Mouse (Mus musculus) embryonic facial prominence, embryonic 14.5 days (tissue): Measurements from ENCODE around the gene Man2c1. TPM values are rescaled to one million over a fixed set of nuclear protein-coding genes. Genes with fewer than 3 reads are reported as not detected.

Experiments used
- ATAC-seq: fragments of 200-750 bp; cut with Nextera tagmentation; 2 replicates; pipeline ENCODE4 v1.8.0; 2017; ENCODE audit warnings: low read depth, moderate number of reproducible peaks, moderate TSS enrichment
- DNase-seq: peaks from one replicate; pipeline ENCODE4 v3.0.0-alpha.2; 2015; ENCODE audit warnings: low spot score
- H3K27ac ChIP-seq: fragments of 300-500 bp; sonication (generic); replicated peaks from 2 replicates; pipeline ENCODE4 v1.5.1; 2014; ENCODE audit warnings: low read depth, mild to moderate bottlenecking, low read length, moderate library complexity
- H3K27me3 ChIP-seq: fragments of 300-500 bp; sonication (generic); replicated peaks from 2 replicates; pipeline ENCODE4 v1.6.1; 2014; ENCODE audit warnings: low read length; ENCODE audit not compliant: control insufficient read depth, insufficient read depth
- H3K36me3 ChIP-seq: fragments of 300-500 bp; sonication (generic); 2 replicates; pipeline ENCODE4 v1.6.1; 2014; ENCODE audit warnings: low read length, mixed read lengths; ENCODE audit not compliant: control insufficient read depth, insufficient read depth
- H3K4me1 ChIP-seq: fragments of 300-500 bp; sonication (generic); 2 replicates; pipeline ENCODE4 v1.6.1; 2014; ENCODE audit warnings: antibody characterized with exemption, low read length; ENCODE audit not compliant: control insufficient read depth, insufficient read depth
- H3K4me2 ChIP-seq: fragments of 300-500 bp; sonication (generic); 2 replicates; pipeline ENCODE4 v1.6.1; 2014; ENCODE audit warnings: low read depth, mild to moderate bottlenecking, low read length, moderate library complexity, mixed read lengths
- H3K4me3 ChIP-seq: fragments of 300-500 bp; sonication (generic); 2 replicates; pipeline ENCODE4 v1.5.1; 2014; ENCODE audit warnings: low read depth, mild to moderate bottlenecking, low read length
- H3K9ac ChIP-seq: fragments of 300-500 bp; sonication (generic); 2 replicates; pipeline ENCODE4 v1.6.1; 2014; ENCODE audit warnings: low read depth, mild to moderate bottlenecking, low read length, moderate library complexity, mixed read lengths
- H3K9me3 ChIP-seq: fragments of 300-500 bp; sonication (generic); 2 replicates; pipeline ENCODE4 v1.6.1; 2016; ENCODE audit warnings: low read length; ENCODE audit not compliant: control insufficient read depth
- WGBS: fragments of 180-500 bp; shearing (Covaris S2); extraction: QIAGEN DNeasy Blood & Tissue Kit; methylation state at CpG from one replicate; pipeline ENCODE4 v1.1.7; 2014; 5-methylcytosine and 5-hydroxymethylcytosine counted together
- polyA plus RNA-seq: library from polyadenylated mRNA; unstranded; fragments of >200 nt; fragmentation: Nextera tagmentation; extraction: Ambion mirVana; gene quantifications from 2 replicates; pipeline ENCODE4 v1.2.1, GENCODE M21; 2014

Man2c1 gene
- polyA plus RNA-seq, 1 experiment from 2014 or later, result 38.2 TPM

DNA sequence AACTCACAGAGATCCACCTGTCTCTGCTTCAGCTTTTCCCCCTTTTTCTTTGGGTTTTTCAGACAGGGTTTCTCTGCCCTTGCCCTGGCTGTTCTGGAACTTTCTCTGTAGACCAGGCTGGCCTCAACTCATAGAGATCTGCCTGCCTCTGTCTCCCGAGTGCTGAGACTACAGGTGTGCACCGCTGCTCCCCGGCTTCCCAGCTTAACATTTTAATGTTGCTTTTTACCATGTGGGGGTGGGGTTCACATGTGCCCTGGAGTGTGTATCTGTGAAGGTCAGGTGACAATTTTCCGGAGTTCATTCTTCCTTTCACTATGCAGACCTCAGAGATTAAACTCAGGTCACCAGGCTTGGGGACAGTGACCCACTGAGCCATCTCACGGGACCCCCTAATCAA lies 19.7 kb downstream of the Man2c1 start:
- Histone ChIP-seq H3K27ac (no peak overlapping the region), H3K9ac (no peak overlapping the region), H3K4me3 (no peak overlapping the region), H3K4me1 (no peaks in the 10 kb centered on the region), H3K36me3 (0 out of 2 replicates have a peak, but pooled peaks cover 6% of the 10 kb centered on the region), H3K9me3 (no peaks in the 10 kb centered on the region), H3K4me2 (no peak overlapping the region), H3K27me3 (no peaks in the 10 kb centered on the region)
- no peak for DNase-seq
- ATAC-seq, result no peak
- WGBS, result 84% methylated on average over 5 of the region's 5 CpGs

DNA sequence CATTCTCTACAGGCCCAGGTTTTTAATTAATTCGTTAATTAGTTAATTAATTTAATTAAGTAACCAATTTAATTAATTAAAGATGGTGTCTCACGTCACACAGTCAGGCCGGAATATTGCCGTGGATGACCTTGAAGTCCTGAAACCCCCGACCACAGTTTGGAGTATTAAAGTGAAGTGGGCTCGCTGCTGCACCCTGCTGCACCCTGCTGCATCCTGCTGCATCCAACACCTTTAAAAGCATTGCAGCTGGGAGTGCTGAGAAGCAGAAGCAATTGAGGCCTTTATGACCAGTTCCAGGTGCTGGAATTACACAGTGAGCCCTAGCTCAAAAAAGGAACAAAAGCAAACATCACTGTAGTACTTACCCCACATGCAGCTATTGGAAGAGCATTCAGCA lies 21.8 kb downstream of the Man2c1 start:
- H3K27me3 ChIP-seq, result no peaks in the 10 kb centered on the region
- 0 out of 2 replicates have a peak, but pooled peaks cover 9% of the 10 kb centered on the region for H3K36me3 ChIP-seq
- H3K4me3 ChIP-seq, result no peak overlapping the region
- DNase-seq (no peak), ATAC-seq (no peak)
- H3K9ac ChIP-seq, result no peak overlapping the region
- 38% methylated on average over 6 of the region's 6 CpGs for WGBS
- no peaks in the 10 kb centered on the region for H3K9me3 ChIP-seq
- no peak overlapping the region for H3K4me2 ChIP-seq
- no peak overlapping the region for H3K27ac ChIP-seq
- H3K4me1 ChIP-seq, result no peaks in the 10 kb centered on the region

DNA sequence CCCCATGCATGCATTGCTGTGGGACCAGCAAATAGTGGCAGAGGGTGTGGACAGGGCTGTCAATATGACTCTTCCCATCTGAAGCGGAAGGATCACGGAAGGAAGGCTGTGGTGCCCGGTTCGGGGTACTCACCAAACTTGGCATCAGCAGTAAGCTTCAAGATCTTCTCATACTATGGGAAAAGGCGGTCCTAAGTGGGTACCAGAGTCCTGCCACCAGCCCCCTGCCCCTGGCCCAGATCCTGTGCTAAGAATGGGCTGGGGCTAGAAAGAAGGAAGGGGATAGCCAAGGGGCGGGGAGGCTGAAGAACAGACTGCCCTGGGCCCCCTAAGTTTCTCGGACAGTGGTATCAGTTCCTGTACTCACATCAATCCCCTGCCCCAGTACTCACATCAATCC lies 25.9 kb downstream of the Man2c1 start:
- Histone ChIP-seq H3K36me3 (0 out of 2 replicates have a peak, but pooled peaks cover 9% of the 10 kb centered on the region), H3K4me3 (no peak overlapping the region), H3K4me2 (no peak overlapping the region), H3K9ac (no peak overlapping the region), H3K9me3 (no peaks in the 10 kb centered on the region), H3K4me1 (peaks cover 4% of the 10 kb centered on the region; the same call in 1 of the 2 replicates), H3K27ac (no peak overlapping the region), H3K27me3 (no peaks in the 10 kb centered on the region)
- no peak for DNase-seq
- WGBS, result 96% methylated on average over 7 of the region's 7 CpGs
- no peak for ATAC-seq

DNA sequence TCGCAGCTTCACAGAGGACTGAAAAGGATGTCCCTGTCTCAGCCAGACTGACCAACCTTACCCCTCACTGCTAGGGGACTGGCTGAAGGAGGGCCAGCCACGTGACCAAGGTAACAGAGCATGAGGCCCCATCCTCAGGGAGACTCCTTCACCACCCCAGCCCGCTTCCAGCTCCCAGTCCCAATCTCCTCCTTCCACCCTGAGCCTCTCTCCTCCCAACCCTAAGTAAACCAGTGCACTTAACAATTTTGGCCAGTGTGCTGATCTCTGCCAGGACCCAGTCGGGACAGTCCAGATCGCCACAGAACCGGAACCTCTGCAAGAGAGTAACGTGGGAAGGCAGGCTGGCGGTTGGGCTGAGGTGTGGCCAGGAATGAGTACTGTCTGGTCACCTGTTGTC lies 26.3 kb downstream of the Man2c1 start:
- no peak overlapping the region for H3K9ac ChIP-seq
- no peak overlapping the region for H3K4me3 ChIP-seq
- peak overlapping the region; percentile 84; the same call in 1 of the 2 replicates for H3K4me2 ChIP-seq
- DNase-seq, result no peak
- 0 out of 2 replicates have a peak, but pooled peaks cover 9% of the 10 kb centered on the region for H3K36me3 ChIP-seq
- H3K4me1 ChIP-seq, result peaks cover 4% of the 10 kb centered on the region; the same call in 1 of the 2 replicates
- H3K9me3 ChIP-seq, result no peaks in the 10 kb centered on the region
- WGBS, result 84% methylated on average over 7 of the region's 8 CpGs
- ATAC-seq, result no peak
- H3K27me3 ChIP-seq, result no peaks in the 10 kb centered on the region
- no peak overlapping the region for H3K27ac ChIP-seq

DNA sequence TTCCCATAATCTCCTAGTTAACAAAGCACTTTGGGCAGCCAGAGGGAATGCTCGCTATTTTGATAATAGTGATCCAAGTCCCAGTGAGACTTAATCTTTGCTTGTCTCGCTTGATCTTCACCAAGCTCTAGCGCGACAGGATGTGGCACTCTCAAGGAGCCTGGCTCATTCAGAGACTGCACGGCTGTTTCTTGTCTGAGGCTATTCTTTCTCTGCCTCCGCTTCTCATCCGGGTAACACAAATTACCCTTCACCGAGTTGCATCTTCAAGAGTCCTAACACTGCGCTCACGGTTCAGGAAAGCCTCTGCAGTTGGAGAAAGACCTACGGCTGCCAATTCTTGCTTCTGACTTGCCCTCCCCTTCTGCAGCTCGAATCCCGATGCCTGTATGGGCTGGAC lies 27.0 kb downstream of the Man2c1 start:
- no peak for DNase-seq
- Histone ChIP-seq H3K4me3 (peak overlapping the region; percentile 69), H3K27me3 (no peaks in the 10 kb centered on the region), H3K9ac (peak overlapping the region; percentile 71), H3K4me1 (peaks cover 4% of the 10 kb centered on the region; the same call in 1 of the 2 replicates), H3K36me3 (0 out of 2 replicates have a peak, but pooled peaks cover 9% of the 10 kb centered on the region), H3K4me2 (peak overlapping the region; percentile 84), H3K9me3 (no peaks in the 10 kb centered on the region), H3K27ac (no peak overlapping the region)
- no peak for ATAC-seq
- WGBS, result 25% methylated on average over 13 of the region's 13 CpGs

DNA sequence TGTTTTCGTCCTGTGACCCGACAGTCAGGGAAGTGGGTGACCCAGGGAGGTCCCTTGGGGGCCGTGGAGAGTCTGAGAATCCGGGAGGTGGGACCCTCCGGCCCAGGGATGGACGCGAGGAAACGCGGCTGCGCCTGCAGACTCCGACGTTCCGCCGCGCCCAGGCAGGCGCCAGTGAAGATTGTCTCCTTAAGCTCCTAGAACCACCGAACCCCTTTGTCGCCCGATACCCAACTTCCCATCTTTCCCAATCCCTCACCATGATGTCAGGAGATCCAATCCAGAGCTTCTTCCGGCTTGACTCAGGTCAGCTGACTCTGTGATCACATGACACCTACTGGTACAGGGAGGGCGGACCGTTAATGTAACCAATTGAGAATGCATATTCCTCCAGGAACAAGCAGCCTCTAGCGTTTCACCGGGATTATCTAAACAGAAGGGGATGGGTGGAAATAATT lies 27.6 kb downstream of the Man2c1 start, which contains the start of gene Commd4:
Gene Commd4, minus strand, starts transcription at position 319 of the 458 bp plus-strand sequence.
- peak; percentile 93 for ATAC-seq
- H3K4me1 ChIP-seq, result peaks cover 4% of the 10 kb centered on the region; the same call in 1 of the 2 replicates
- no peaks in the 10 kb centered on the region for H3K27me3 ChIP-seq
- H3K36me3 ChIP-seq, result 0 out of 2 replicates have a peak, but pooled peaks cover 9% of the 10 kb centered on the region
- peak within 1 kb of the TSS; percentile 84 for H3K4me2 ChIP-seq
- no peaks in the 10 kb centered on the region for H3K9me3 ChIP-seq
- WGBS, result under 1% methylated on average over 24 of the region's 24 CpGs
- peak within 1 kb of the TSS; percentile 71 for H3K9ac ChIP-seq
- peak within 1 kb of the TSS; percentile 69 for H3K4me3 ChIP-seq
- H3K27ac ChIP-seq, result no peak within 1 kb of the TSS
- DNase-seq, result peak; percentile 99

DNA sequence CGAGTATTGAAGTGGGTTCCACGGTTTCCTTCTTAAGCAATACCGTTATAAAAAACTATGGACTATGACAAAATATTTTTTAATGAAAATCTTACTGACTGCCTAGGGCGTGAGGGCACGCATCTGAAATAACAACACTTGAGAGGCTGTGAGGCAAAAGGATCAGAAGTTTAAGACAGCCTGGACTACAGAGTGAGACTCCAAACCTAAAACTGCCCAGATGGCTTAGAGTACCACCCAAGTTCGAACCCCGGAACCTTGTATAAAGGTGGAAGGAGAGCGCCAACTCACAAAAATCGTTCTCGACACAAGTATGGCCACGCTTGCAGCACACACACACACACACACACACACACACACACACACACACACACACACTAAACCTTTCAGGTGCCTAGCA lies 28.0 kb downstream of the Man2c1 start:
- ATAC-seq (0 out of 2 replicates have a peak, but pooled peaks have one; percentile 2), DNase-seq (no peak)
- WGBS, result 39% methylated on average over 11 of the region's 11 CpGs
- no peak overlapping the region for H3K27ac ChIP-seq
- H3K9me3 ChIP-seq, result no peaks in the 10 kb centered on the region
- H3K36me3 ChIP-seq, result 0 out of 2 replicates have a peak, but pooled peaks cover 9% of the 10 kb centered on the region
- peaks cover 4% of the 10 kb centered on the region; the same call in 1 of the 2 replicates for H3K4me1 ChIP-seq
- peak overlapping the region; percentile 69 for H3K4me3 ChIP-seq
- peak overlapping the region; percentile 71 for H3K9ac ChIP-seq
- H3K27me3 ChIP-seq, result no peaks in the 10 kb centered on the region
- peak overlapping the region; percentile 84 for H3K4me2 ChIP-seq

DNA sequence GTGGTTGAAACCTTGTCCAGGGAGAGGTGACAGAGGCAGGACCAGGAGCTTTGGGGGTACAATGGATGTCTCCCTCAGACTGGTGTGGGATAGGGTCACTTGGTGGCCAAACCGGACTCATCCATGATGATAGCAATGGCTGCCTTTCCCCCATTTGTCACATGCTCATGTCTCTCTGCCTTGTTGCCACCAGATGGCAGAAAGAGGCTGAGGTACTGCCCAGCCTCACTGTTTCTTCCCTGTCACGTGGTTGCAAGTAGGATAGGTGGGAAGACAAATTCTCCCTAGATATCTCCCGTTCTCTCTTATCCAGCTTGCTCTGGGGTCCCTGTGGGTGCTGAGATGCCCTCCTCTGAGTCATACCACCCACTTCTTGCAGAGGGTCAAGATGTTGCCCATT lies 32.0 kb downstream of the Man2c1 start:
- Histone ChIP-seq H3K9ac (no peak overlapping the region), H3K27ac (no peak overlapping the region), H3K4me1 (peaks cover 4% of the 10 kb centered on the region; the same call in 1 of the 2 replicates), H3K36me3 (no peaks in the 10 kb centered on the region), H3K27me3 (no peaks in the 10 kb centered on the region), H3K4me3 (no peak overlapping the region), H3K4me2 (no peak overlapping the region), H3K9me3 (no peaks in the 10 kb centered on the region)
- no peak for ATAC-seq
- no peak for DNase-seq
- whole genome bisulfite sequencing, result 19% methylated on average over 3 of the region's 3 CpGs

DNA sequence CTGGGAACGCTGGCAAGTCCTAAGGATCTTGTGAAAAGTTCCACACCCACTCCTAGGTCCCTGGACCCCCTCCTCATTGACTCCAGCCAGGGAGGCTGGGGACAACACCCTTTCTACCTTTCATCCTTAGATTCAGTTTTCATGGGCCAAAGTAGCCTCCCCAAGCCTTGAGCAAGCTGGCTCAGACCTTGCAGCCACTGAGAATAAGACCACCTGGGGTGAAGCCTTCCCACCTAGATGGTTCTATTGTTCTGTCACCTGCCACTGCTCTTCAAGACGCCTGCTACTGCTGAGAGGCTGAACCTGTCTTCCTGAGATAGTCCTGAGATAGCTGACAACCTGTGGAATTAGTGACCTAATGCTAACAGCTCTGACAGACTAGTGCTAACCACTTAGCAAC lies 32.6 kb downstream of the Man2c1 start:
- peaks cover 4% of the 10 kb centered on the region; the same call in 1 of the 2 replicates for H3K4me1 ChIP-seq
- no peak for DNase-seq
- no peaks in the 10 kb centered on the region for H3K36me3 ChIP-seq

More for the DNA sequence above, 32.6 kb downstream of the Man2c1 start:
- 37% methylated on average over 2 of the region's 2 CpGs for WGBS
- ATAC-seq, result no peak
- Histone ChIP-seq H3K9me3 (no peaks in the 10 kb centered on the region), H3K9ac (no peak overlapping the region), H3K27me3 (no peaks in the 10 kb centered on the region), H3K27ac (no peak overlapping the region), H3K4me3 (no peak overlapping the region), H3K4me2 (no peak overlapping the region)
